Mouse (Mus musculus): ENCODE data around the gene Iqschfp.

DNA sequence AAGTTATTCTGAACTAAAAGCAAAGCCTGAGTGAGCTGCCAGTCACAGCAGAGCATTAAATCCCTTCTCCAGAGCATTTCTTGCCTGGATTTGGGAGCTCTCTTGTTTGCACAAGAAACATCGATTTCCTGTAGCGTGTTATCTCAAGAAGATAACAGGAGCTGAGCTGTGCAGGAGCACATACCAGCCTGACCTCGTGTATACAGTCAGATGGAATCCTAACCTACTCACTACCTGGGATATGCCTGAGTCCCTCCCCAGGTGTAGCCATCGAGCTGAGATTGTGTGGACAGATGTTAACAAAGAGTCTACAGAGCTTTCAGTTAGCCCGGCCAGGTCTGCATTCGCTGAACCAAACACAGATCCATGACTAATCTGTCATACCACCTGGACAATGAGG, 666.7 kb downstream of the Iqschfp start:
- TF ChIP-seq CTCF (IDR thresholded peaks at IDR 0.05; ENCODE audit: low read depth) (no peak), EP300 (IDR thresholded peaks at IDR 0.05; ENCODE audit: low read depth) (no peak)
